Mouse (Mus musculus): ENCODE data around the gene BC030499. TPM values are rescaled to one million over a fixed set of nuclear protein-coding genes. Genes with fewer than 3 reads are reported as not detected.
A peak's percentile ranks its signal among the peaks of the same experiment; 100 is the strongest.

Gene BC030499
- total and polyA plus RNA-seq, 3 experiments: 0.73 to 1.1 TPM; not detected in 1

DNA sequence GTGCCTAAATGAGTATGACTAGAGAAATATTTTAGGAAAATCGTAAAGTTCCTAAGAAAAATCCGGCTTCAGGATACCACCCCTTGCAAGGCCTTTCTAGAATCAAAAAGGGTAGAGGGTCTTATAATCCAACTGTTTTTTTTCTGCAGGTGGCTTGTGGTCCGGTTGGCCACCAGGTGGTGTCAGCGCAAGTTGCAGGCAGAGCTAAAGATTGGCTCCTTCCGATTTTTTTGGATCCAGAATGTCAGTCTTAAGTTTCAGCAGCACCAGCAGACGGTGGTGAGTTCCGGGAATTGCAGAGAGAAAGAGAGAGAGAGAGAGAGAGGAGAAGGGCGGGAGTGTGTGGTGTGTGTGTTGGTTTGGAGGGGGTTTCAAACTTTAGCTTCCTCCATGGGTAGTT lies 28.1 kb upstream of the BC030499 start (continued):
- TF ChIP-seq MAZ (IDR thresholded peaks at IDR 0.05; ENCODE audit: low read depth, low read length) (no peak), KAT2A (conservative IDR thresholded peaks at IDR 0.05; ENCODE audit: low read depth, low read length) (no peak), POLR2AphosphoS5 (IDR thresholded peaks at IDR 0.05; ENCODE audit: borderline replicate concordance, low read depth, low read length) (no peak), CHD1 (IDR thresholded peaks at IDR 0.05; ENCODE audit: low read depth, low read length) (no peak), ZNF384 (IDR thresholded peaks at IDR 0.05; ENCODE audit: low read depth, low read length) (peak; percentile 91), USF2 (IDR thresholded peaks at IDR 0.05; ENCODE audit: borderline replicate concordance in 1 of 2, insufficient read depth in 1 of 2, low read depth in 1 of 2, low read length in 2 of 2) (no peak), ETS1 (IDR thresholded peaks at IDR 0.05; ENCODE audit: low read depth, low read length) (no peak)

- H3K4me3 ChIP-seq (ENCODE audit: control insufficient read depth in 1 of 2, insufficient read depth in 1 of 2, low read depth in 2 of 2, low read length in 2 of 2): no peak overlapping the region
- TF ChIP-seq BHLHE40 (IDR thresholded peaks at IDR 0.05; ENCODE audit: borderline replicate concordance, low read depth, low read length) (no peak), POLR2AphosphoS2 (IDR thresholded peaks at IDR 0.05; ENCODE audit: low read length) (no peak), NELFE (IDR thresholded peaks at IDR 0.05; ENCODE audit: low read depth, low read length) (no peak), KAT2A (conservative IDR thresholded peaks at IDR 0.05; ENCODE audit: low read depth, low read length) (no peak), MAZ (IDR thresholded peaks at IDR 0.05; ENCODE audit: low read depth, low read length) (no peak), ZKSCAN1 (IDR thresholded peaks at IDR 0.05; ENCODE audit: low read depth, low read length) (no peak)
Observed at GRCm38 (mm10) chr11:78265571-78265970, 25.1 kb upstream of the BC030499 start.

DNA sequence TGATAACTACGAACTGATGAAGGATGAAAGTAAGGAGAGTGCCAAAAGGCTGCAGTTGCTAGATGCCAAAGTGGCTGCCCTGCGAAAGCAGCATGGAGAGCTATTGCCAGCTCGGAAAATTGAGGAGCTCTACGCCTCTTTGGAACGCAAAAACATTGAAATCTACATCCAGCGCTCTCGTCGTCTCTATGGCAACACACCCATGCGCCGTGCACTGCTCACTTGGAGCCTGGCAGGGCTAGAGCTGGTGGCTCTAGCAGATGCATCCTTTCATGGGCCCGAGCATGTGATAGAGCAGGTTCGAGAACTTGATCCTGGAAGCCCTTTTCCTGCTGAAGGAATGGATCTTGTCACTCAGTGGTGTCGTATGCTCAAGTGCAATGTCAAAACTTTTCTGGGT lies 18.7 kb upstream of the BC030499 start:
- H3K79me2 ChIP-seq (ENCODE audit: control insufficient read depth, insufficient read depth, low read length, poor library complexity): no peaks in the 10 kb centered on the region
- no peak for TF ChIP-seq MAZ (IDR thresholded peaks at IDR 0.05; ENCODE audit: low read depth, low read length)
- TF ChIP-seq BHLHE40 (IDR thresholded peaks at IDR 0.05; ENCODE audit: borderline replicate concordance, low read depth, low read length): no peak
- TF ChIP-seq SMC3 (IDR thresholded peaks at IDR 0.05; ENCODE audit: low read depth, low read length): no peak
- TF ChIP-seq MAX (IDR thresholded peaks at IDR 0.05; ENCODE audit: low read length): no peak
- no peak for TF ChIP-seq CHD2 (IDR thresholded peaks at IDR 0.05; ENCODE audit: low read length)
- TF ChIP-seq TCF12 (IDR thresholded peaks at IDR 0.05; ENCODE audit: low read depth, low read length): no peak
- TF ChIP-seq HCFC1 (IDR thresholded peaks at IDR 0.05; ENCODE audit: low read depth, low read length): no peak
- TF ChIP-seq USF1 (IDR thresholded peaks at IDR 0.05; ENCODE audit: low read depth, low read length): no peak
- no peak for TF ChIP-seq ZKSCAN1 (IDR thresholded peaks at IDR 0.05; ENCODE audit: low read depth, low read length)
- TF ChIP-seq POLR2AphosphoS5 (IDR thresholded peaks at IDR 0.05; ENCODE audit: borderline replicate concordance, low read depth, low read length): no peak
- no peak for TF ChIP-seq POLR2AphosphoS2 (IDR thresholded peaks at IDR 0.05; ENCODE audit: low read length)
- no peak for TF ChIP-seq GATA1 (IDR thresholded peaks at IDR 0.05; ENCODE audit: low read depth, low read length)
- TF ChIP-seq GABPA (IDR thresholded peaks at IDR 0.05; ENCODE audit: low read depth, low read length): no peak
- TF ChIP-seq EP300 (IDR thresholded peaks at IDR 0.05; ENCODE audit: low read depth in 1 of 2, low read length in 2 of 2): no peak
- no peak for TF ChIP-seq NELFE (IDR thresholded peaks at IDR 0.05; ENCODE audit: low read depth, low read length)
- no peak for TF ChIP-seq JUND (IDR thresholded peaks at IDR 0.05; ENCODE audit: low read depth, low read length)
- no peak for TF ChIP-seq TBP (IDR thresholded peaks at IDR 0.05; ENCODE audit: low read depth, low read length)
- no peak for TF ChIP-seq MAFK (IDR thresholded peaks at IDR 0.05; ENCODE audit: borderline replicate concordance, low read depth, low read length)
- no peak for DNase-seq (ENCODE audit: low read depth, low spot score)
- H3K27me3 ChIP-seq (ENCODE audit: control insufficient read depth in 1 of 2, insufficient read depth in 2 of 2, low read length in 2 of 2): no peaks in the 10 kb centered on the region
- H3K9ac ChIP-seq (ENCODE audit: control insufficient read depth, low read depth, low read length, poor library complexity, severe bottlenecking): no peak overlapping the region
- no peaks in the 10 kb centered on the region for H3K4me1 ChIP-seq (ENCODE audit: control insufficient read depth in 1 of 2, insufficient read depth in 2 of 2, low read length in 2 of 2)
- peaks cover 0 to 37% of the 10 kb centered on the region in 2 experiments; a peak in 2 of 4 replicates for H3K36me3 ChIP-seq (ENCODE audit: control insufficient read depth in 1 of 2, insufficient read depth in 2 of 2, low read length in 2 of 2)
- no peak overlapping the region for H3K4me3 ChIP-seq (ENCODE audit: control insufficient read depth in 1 of 2, insufficient read depth in 1 of 2, low read depth in 2 of 2, low read length in 2 of 2)
- H3K9me3 ChIP-seq (replicated peaks; ENCODE audit: insufficient read depth, low read length): no peaks in the 10 kb centered on the region
- H3K27ac ChIP-seq (ENCODE audit: control insufficient read depth, low read depth, low read length): no peak overlapping the region

More at GRCm38 (mm10) chr11:78265571-78265970, 25.1 kb upstream of the BC030499 start:
- Histone ChIP-seq H3K27me3 (ENCODE audit: control insufficient read depth in 1 of 2, insufficient read depth in 2 of 2, low read length in 2 of 2) (no peaks in the 10 kb centered on the region), H3K36me3 (ENCODE audit: control insufficient read depth in 1 of 2, insufficient read depth in 2 of 2, low read length in 2 of 2) (peaks cover 8 to 31% of the 10 kb centered on the region in 2 experiments), H3K9ac (ENCODE audit: control insufficient read depth, low read depth, low read length, poor library complexity, severe bottlenecking) (no peak overlapping the region), H3K27ac (ENCODE audit: control insufficient read depth, low read depth, low read length) (no peak overlapping the region), H3K9me3 (replicated peaks; ENCODE audit: insufficient read depth, low read length) (no peaks in the 10 kb centered on the region), H3K4me1 (ENCODE audit: control insufficient read depth in 1 of 2, insufficient read depth in 2 of 2, low read length in 2 of 2) (peaks cover 3 to 4% of the 10 kb centered on the region in 2 experiments; a peak in 3 of 4 replicates), H3K79me2 (ENCODE audit: control insufficient read depth, insufficient read depth, low read length, poor library complexity) (peaks cover 8% of the 10 kb centered on the region)
- no peak for DNase-seq (ENCODE audit: low read depth, low spot score)
